Comparison of ENCODE assay signal across 14 mouse cellular contexts in the genomic region with DNA sequence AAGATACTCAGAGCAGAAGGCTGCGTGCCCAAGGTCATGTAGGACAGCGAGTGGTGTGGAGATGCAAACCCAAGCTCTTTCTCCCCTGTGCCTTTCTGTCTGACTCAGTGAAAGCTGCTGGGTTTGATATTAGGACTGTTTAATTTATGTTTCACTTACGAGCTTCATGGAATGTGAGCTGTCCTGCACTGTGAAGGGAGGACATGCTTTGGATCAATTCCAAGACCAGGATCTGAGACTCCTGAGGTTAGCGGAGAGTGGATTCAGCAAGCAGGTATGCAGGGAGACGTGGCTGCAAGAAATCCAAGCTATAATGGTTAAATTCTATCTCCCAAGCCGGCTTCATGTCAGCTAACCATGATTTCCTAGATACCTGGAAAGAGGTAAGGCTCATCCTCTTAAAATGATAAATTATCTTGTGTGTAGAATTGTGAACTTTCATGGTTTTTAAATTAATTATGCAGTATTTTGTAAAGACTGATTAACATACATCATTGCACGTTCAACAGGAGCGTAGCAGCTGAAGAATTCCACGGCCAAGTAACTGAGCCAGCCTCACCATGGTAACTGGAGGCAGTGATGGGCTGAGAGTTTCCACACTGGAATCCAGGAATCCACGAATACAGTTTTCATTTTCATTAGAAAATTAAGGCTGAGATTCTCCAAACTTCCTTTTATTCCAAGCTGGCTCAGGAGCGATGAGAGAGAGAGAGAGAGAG. TPM values are rescaled to one million over a fixed set of nuclear protein-coding genes. Genes with fewer than 3 reads are reported as not detected.
DNase-seq lines count a peak whose midpoint lies in the region; ATAC-seq and TF ChIP-seq lines count a peak whose summit lies in the region.
"Had no signal": no experiment of that assay in that cellular context is flagged by ENCODE, and none has a peak within 500 bp of the region (broad histone marks: within the 10 kb centered on the region; RNA-seq: fewer than 3 reads in every experiment).

No protein-coding gene starts in this region.

- WGBS in midbrain, embryonic 14.5 days = 40% methylated on average over 11 of the region's 11 CpGs
- WGBS in midbrain, embryonic 13.5 days = 49% methylated on average over 11 of the region's 11 CpGs
- WGBS in embryonic facial prominence, embryonic 14.5 days = 42% methylated on average over 11 of the region's 11 CpGs
- 52% methylated on average over 11 of the region's 11 CpGs for WGBS in lung, postnatal 0 days

- DNase-seq in frontal cortex, postnatal 10 days (ENCODE audit: low spot score in 2 of 2) = no peak
- DNase-seq in midbrain, embryonic 14.5 days = peak; percentile 61
- peak; percentile 53 for DNase-seq in embryonic facial prominence, embryonic 14.5 days (ENCODE audit: low spot score)
- peak; percentile 57 for DNase-seq in layer of hippocampus, adult 9-11 months
- DNase-seq in thymus, postnatal 10 days (ENCODE audit: low spot score in 2 of 2) = no peak
- DNase-seq in lung, postnatal 0 days (ENCODE audit: low spot score) = no peak
- DNase-seq: kidney, postnatal 4 days; liver; lung, postnatal 10 days; right cerebral cortex, postnatal 25 days had no signal

- TF ChIP-seq EP300 in lung, postnatal 0 days (IDR thresholded peaks at IDR 0.05) = no peak

- H3K36me3 ChIP-seq in midbrain, embryonic 14.5 days (ENCODE audit: control insufficient read depth, insufficient read depth, low read length) = no peaks in the 10 kb centered on the region
- no peaks in the 10 kb centered on the region for H3K36me3 ChIP-seq in midbrain, embryonic 13.5 days
- H3K36me3 ChIP-seq in embryonic facial prominence, embryonic 14.5 days (ENCODE audit: control insufficient read depth, insufficient read depth, low read length) = no peaks in the 10 kb centered on the region
- no peaks in the 10 kb centered on the region for H3K36me3 ChIP-seq in lung, postnatal 0 days (ENCODE audit: insufficient read depth, low read length)
- H3K36me3 ChIP-seq: embryonic facial prominence, embryonic 15.5 days; heart, embryonic 15.5 days had no signal

- H3K4me2 ChIP-seq in midbrain, embryonic 14.5 days (ENCODE audit: low read length) = no peak overlapping the region
- no peak overlapping the region for H3K4me2 ChIP-seq in midbrain, embryonic 13.5 days (replicated peaks)
- H3K4me2 ChIP-seq in embryonic facial prominence, embryonic 14.5 days (ENCODE audit: low read depth, low read length) = no peak overlapping the region
- H3K4me2 ChIP-seq in lung, postnatal 0 days (replicated peaks; ENCODE audit: low read depth, low read length) = no peak overlapping the region
- H3K4me2 ChIP-seq: heart, embryonic 15.5 days had no signal

- no peaks in the 10 kb centered on the region for H3K27me3 ChIP-seq in midbrain, embryonic 14.5 days (ENCODE audit: control insufficient read depth, insufficient read depth, low read length)
- peaks cover 20% of the 10 kb centered on the region for H3K27me3 ChIP-seq in midbrain, embryonic 13.5 days
- no peaks in the 10 kb centered on the region for H3K27me3 ChIP-seq in embryonic facial prominence, embryonic 14.5 days (replicated peaks; ENCODE audit: control insufficient read depth, insufficient read depth, low read length)
- no peaks in the 10 kb centered on the region for H3K27me3 ChIP-seq in lung, postnatal 0 days (replicated peaks; ENCODE audit: insufficient read depth, low read length)
- H3K27me3 ChIP-seq: embryonic facial prominence, embryonic 15.5 days had no signal

- no peak overlapping the region for H3K9ac ChIP-seq in midbrain, embryonic 14.5 days (replicated peaks; ENCODE audit: low read length)
- no peak overlapping the region for H3K9ac ChIP-seq in midbrain, embryonic 13.5 days (replicated peaks)
- H3K9ac ChIP-seq in embryonic facial prominence, embryonic 14.5 days (ENCODE audit: low read depth, low read length) = no peak overlapping the region
- no peak overlapping the region for H3K9ac ChIP-seq in lung, postnatal 0 days (replicated peaks; ENCODE audit: low read depth)
- H3K9ac ChIP-seq: embryonic facial prominence, embryonic 15.5 days; heart, embryonic 15.5 days had no signal

- no peaks in the 10 kb centered on the region for H3K9me3 ChIP-seq in midbrain, embryonic 14.5 days (ENCODE audit: control insufficient read depth, low read length)
- no peaks in the 10 kb centered on the region for H3K9me3 ChIP-seq in midbrain, embryonic 13.5 days
- H3K9me3 ChIP-seq in embryonic facial prominence, embryonic 14.5 days (ENCODE audit: control insufficient read depth, low read length) = no peaks in the 10 kb centered on the region
- no peaks in the 10 kb centered on the region for H3K9me3 ChIP-seq in lung, postnatal 0 days (ENCODE audit: low read length)
- H3K9me3 ChIP-seq: embryonic facial prominence, embryonic 15.5 days; heart, embryonic 15.5 days had no signal

- peaks cover 6% of the 10 kb centered on the region; the same call in 1 of the 2 replicates for H3K4me1 ChIP-seq in midbrain, embryonic 14.5 days (ENCODE audit: control insufficient read depth, insufficient read depth, low read length)
- peaks cover 16% of the 10 kb centered on the region for H3K4me1 ChIP-seq in midbrain, embryonic 13.5 days (replicated peaks)
- H3K4me1 ChIP-seq in embryonic facial prominence, embryonic 14.5 days (ENCODE audit: control insufficient read depth, insufficient read depth, low read length) = peaks cover 24% of the 10 kb centered on the region
- peaks cover under 1% of the 10 kb centered on the region; the same call in 1 of the 2 replicates for H3K4me1 ChIP-seq in lung, postnatal 0 days (ENCODE audit: insufficient read depth, low read depth, low read length)

- ATAC-seq in frontal cortex, adult (ENCODE audit: low TSS enrichment) = 0 out of 2 replicates have a peak, but pooled peaks have one; percentile 62
- ATAC-seq in midbrain, embryonic 14.5 days (ENCODE audit: low FRiP score, low TSS enrichment) = no peak
- ATAC-seq in midbrain, embryonic 13.5 days = no peak
- no peak for ATAC-seq in embryonic facial prominence, embryonic 14.5 days (ENCODE audit: low read depth)
- no peak for ATAC-seq in lung, postnatal 0 days

- H3K4me3 ChIP-seq in midbrain, embryonic 14.5 days (replicated peaks; ENCODE audit: low read depth, low read length) = no peak overlapping the region
- H3K4me3 ChIP-seq in midbrain, embryonic 13.5 days (replicated peaks) = no peak overlapping the region
- H3K4me3 ChIP-seq in embryonic facial prominence, embryonic 14.5 days (ENCODE audit: low read depth, low read length) = no peak overlapping the region
- H3K4me3 ChIP-seq in lung, postnatal 0 days (ENCODE audit: low read depth, low read length) = no peak overlapping the region
- H3K4me3 ChIP-seq: embryonic facial prominence, embryonic 15.5 days; heart, embryonic 15.5 days had no signal

- H3K27ac ChIP-seq in midbrain, embryonic 14.5 days (replicated peaks; ENCODE audit: low read depth, low read length) = no peak overlapping the region
- H3K27ac ChIP-seq in midbrain, embryonic 13.5 days = no peak overlapping the region
- peak overlapping the region; percentile 22 for H3K27ac ChIP-seq in embryonic facial prominence, embryonic 14.5 days (replicated peaks; ENCODE audit: low read depth, low read length)
- H3K27ac ChIP-seq in lung, postnatal 0 days (ENCODE audit: low read length) = no peak overlapping the region
- H3K27ac ChIP-seq: embryonic facial prominence, embryonic 15.5 days; heart, embryonic 15.5 days had no signal

- TF ChIP-seq CTCF in lung, postnatal 0 days (IDR thresholded peaks at IDR 0.05) = no peak

RNA-seq across cellular contexts. Expression of a gene that starts 5.3 kb away (rescaled TPM):
- 0.07 and 0.62 TPM in 2 replicates for polyA plus RNA-seq in midbrain, embryonic 14.5 days (2014; fragmentation: Nextera tagmentation; extraction: Ambion mirVana)
- 1.1 and 1.3 TPM in 2 replicates for polyA plus RNA-seq in midbrain, embryonic 13.5 days (2015; fragmentation: Nextera tagmentation; extraction: Ambion mirVana)
- 7.7 and 10.3 TPM in 2 replicates for polyA plus RNA-seq in embryonic facial prominence, embryonic 14.5 days (2014; fragmentation: Nextera tagmentation; extraction: Ambion mirVana)
- polyA plus RNA-seq in lung, postnatal 0 days (2015; fragmentation: Nextera tagmentation; extraction: Ambion mirVana) = 0.24 and 0.35 TPM in 2 replicates

Comparison
In these comparisons a context has a peak if more than half of its experiments do, and no peak if none do; other contexts are left out.
1. DNase-seq: peak in midbrain, embryonic 14.5 days (single experiment), embryonic facial prominence, embryonic 14.5 days (single experiment) and layer of hippocampus, adult 9-11 months (single experiment); none in frontal cortex, postnatal 10 days (0 of 2), thymus, postnatal 10 days (0 of 2) and lung, postnatal 0 days (single experiment).